Mouse (Mus musculus) heart, embryonic 13.5 days (tissue): ENCODE measurements around the gene Msantd1. TPM values are rescaled to one million over a fixed set of nuclear protein-coding genes. Genes with fewer than 3 reads are reported as not detected.
"Not testable (repeated sequence)": the region's sequence is repeated elsewhere in the genome, so short reads cannot be mapped to it uniquely, and the experiment has no call there.

Experiments
- ATAC-seq: fragments of 200-750 bp; cut with Nextera tagmentation; 2 replicates; pipeline ENCODE4 v1.8.0; 2017; ENCODE audit warnings: moderate TSS enrichment; ENCODE audit not compliant: insufficient number of reproducible peaks, low FRiP score, low TSS enrichment; ENCODE audit errors: extremely low read depth
- H3K27ac ChIP-seq: fragments of 300-500 bp; sonication (generic); replicated peaks from 2 replicates; pipeline ENCODE4 v1.5.1; 2015; ENCODE audit warnings: moderate library complexity, mild to moderate bottlenecking, inconsistent platforms
- H3K27me3 ChIP-seq: fragments of 300-500 bp; sonication (generic); replicated peaks from 2 replicates; pipeline ENCODE4 v1.6.1; 2015; ENCODE audit warnings: mild to moderate bottlenecking, inconsistent platforms
- H3K36me3 ChIP-seq: fragments of 300-500 bp; sonication (generic); 2 replicates; pipeline ENCODE4 v1.6.1; 2015; ENCODE audit warnings: mild to moderate bottlenecking, inconsistent platforms
- H3K4me1 ChIP-seq: fragments of 300-500 bp; sonication (generic); 2 replicates; pipeline ENCODE4 v1.6.1; 2015; ENCODE audit warnings: inconsistent platforms
- H3K4me2 ChIP-seq: fragments of 300-500 bp; sonication (generic); 2 replicates; pipeline ENCODE4 v1.6.1; 2015; ENCODE audit warnings: inconsistent platforms, mild to moderate bottlenecking, moderate library complexity
- H3K4me3 ChIP-seq: fragments of 300-500 bp; sonication (generic); 2 replicates; pipeline ENCODE4 v1.5.1; 2015; ENCODE audit warnings: moderate library complexity, mild to moderate bottlenecking, inconsistent platforms
- H3K9ac ChIP-seq: fragments of 300-500 bp; sonication (generic); 2 replicates; pipeline ENCODE4 v1.6.1; 2015; ENCODE audit warnings: inconsistent platforms, mild to moderate bottlenecking, moderate library complexity
- H3K9me3 ChIP-seq: fragments of 300-500 bp; sonication (generic); 2 replicates; pipeline ENCODE4 v1.6.1; 2016; ENCODE audit warnings: inconsistent platforms
- WGBS: fragments of 180-500 bp; shearing (Covaris S2); methylation state at CpG from one replicate; pipeline ENCODE4 v1.1.7; 2015; ENCODE audit warnings: mixed read lengths; 5-methylcytosine and 5-hydroxymethylcytosine counted together
- polyA plus RNA-seq: library from polyadenylated mRNA; unstranded; fragments of >200 nt; fragmentation: Nextera tagmentation; extraction: Ambion mirVana; gene quantifications from 2 replicates; pipeline ENCODE4 v1.2.1, GENCODE M21; 2015

Msantd1 gene
- 0.52 TPM in 1 of 2 replicates, not detected in the other for polyA plus RNA-seq

GRCm38 (mm10) chr5:34907910-34908725, at the start of gene Msantd1:
Msantd1 (plus strand) TSS chr5:34908012.
- no peaks in the 10 kb centered on the region for H3K27me3 ChIP-seq
- peaks cover 23% of the 10 kb centered on the region for H3K4me1 ChIP-seq
- ATAC-seq: no peak
- no peak within 1 kb of the TSS for H3K4me3 ChIP-seq
- no peak within 1 kb of the TSS for H3K4me2 ChIP-seq
- 87% methylated on average over 6 of the region's 6 CpGs for WGBS
- H3K9me3 ChIP-seq: no peaks in the 10 kb centered on the region
- H3K27ac ChIP-seq: peak within 1 kb of the TSS; percentile 30; the same call in 1 of the 2 replicates
- H3K36me3 ChIP-seq: peaks cover 84% of the 10 kb centered on the region
- peak within 1 kb of the TSS; percentile 1; the same call in 1 of the 2 replicates for H3K9ac ChIP-seq

DNA sequence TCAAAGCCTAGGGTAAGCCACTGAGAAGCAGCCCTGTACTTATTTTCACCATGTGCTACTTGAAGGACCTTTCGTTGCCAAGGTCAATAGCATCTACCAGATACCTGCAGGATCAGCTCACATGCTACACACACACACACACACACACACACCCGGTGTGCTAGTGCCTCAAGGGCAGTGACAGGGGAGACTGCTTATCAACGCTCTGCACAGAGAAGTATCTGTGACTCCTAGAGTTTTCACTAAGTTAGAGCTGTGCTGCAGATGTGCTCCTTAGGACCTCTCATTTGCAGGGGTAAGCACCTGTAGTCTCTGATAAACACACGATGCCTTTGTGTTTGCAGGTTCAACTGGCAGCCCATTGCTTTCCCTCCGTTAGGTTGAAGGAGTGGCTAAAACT, 42.4 kb upstream of the Msantd1 start:
- WGBS: 72% methylated on average over 5 of the region's 5 CpGs
- no peak overlapping the region for H3K9ac ChIP-seq
- H3K27me3 ChIP-seq: no peaks in the 10 kb centered on the region
- no peak for ATAC-seq
- H3K27ac ChIP-seq: no peak overlapping the region
- H3K4me1 ChIP-seq: peaks cover 4% of the 10 kb centered on the region; the same call in 1 of the 2 replicates
- no peak overlapping the region for H3K4me3 ChIP-seq
- no peak overlapping the region for H3K4me2 ChIP-seq
- H3K9me3 ChIP-seq: no peaks in the 10 kb centered on the region
- peaks cover 79% of the 10 kb centered on the region for H3K36me3 ChIP-seq

DNA sequence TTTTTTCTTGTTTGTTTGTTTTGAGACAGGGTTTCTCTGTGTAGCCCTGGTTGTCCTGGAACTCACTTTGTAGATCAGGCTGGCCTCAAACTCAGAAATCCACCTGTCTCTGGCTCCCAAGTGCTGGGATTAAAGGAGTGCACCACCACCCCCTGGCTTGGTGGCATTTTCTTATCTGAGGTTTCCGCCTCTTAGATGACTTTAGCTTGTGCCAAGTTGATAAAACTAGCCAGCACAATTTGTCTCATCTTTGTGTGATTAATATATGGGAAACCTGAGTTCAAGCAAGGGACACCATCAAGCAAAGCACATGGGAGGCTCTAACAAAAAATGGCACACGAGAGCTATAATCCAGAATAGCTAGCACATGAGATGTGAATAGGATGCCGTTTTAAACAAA, 27.5 kb upstream of the Msantd1 start:
- H3K4me3 ChIP-seq: not testable (repeated sequence)
- 86% methylated on average over 3 of the region's 3 CpGs for WGBS

GRCm38 (mm10) chr5:34881023-34881422, 26.8 kb upstream of the Msantd1 start:
- ATAC-seq: no peak
- 71% methylated on average over 3 of the region's 3 CpGs for WGBS
- Histone ChIP-seq H3K4me1 (no peaks in the 10 kb centered on the region), H3K9me3 (no peaks in the 10 kb centered on the region), H3K27ac (no peak overlapping the region), H3K36me3 (peaks cover 86% of the 10 kb centered on the region), H3K27me3 (no peaks in the 10 kb centered on the region), H3K9ac (no peak overlapping the region), H3K4me2 (no peak overlapping the region), H3K4me3 (no peak overlapping the region)

More for the DNA sequence above, 27.5 kb upstream of the Msantd1 start:
- not testable (repeated sequence) for H3K27ac ChIP-seq, ATAC-seq, H3K9ac ChIP-seq, H3K27me3 ChIP-seq, H3K9me3 ChIP-seq, H3K4me1 ChIP-seq, H3K4me2 ChIP-seq
- H3K36me3 ChIP-seq: peaks cover 89% of the 10 kb centered on the region

DNA sequence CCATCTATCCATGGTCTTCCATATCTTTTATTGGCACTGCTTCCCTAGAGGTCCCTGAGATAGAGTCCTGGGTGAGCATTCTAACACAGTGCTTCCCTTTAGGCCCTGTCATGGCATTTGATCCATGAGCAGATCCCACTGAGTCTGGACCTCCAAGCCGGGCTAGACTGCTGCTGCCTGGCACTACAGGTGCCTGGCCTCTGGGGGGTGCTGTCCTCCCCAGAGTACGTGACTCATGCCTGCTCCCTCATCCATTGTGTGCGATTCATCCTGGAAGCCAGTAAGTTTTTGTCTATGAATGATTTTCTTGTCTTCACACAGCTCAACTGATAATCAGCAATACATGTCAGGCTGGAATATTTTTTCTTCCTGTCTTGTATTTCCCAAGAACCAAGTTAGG, 22.6 kb upstream of the Msantd1 start:
- Histone ChIP-seq H3K9me3 (no peaks in the 10 kb centered on the region), H3K4me3 (no peak overlapping the region), H3K27me3 (no peaks in the 10 kb centered on the region), H3K4me1 (no peaks in the 10 kb centered on the region), H3K9ac (no peak overlapping the region), H3K4me2 (no peak overlapping the region), H3K27ac (no peak overlapping the region), H3K36me3 (peaks cover 84% of the 10 kb centered on the region)
- WGBS: 83% methylated on average over 3 of the region's 3 CpGs
- ATAC-seq: no peak

GRCm38 (mm10) chr5:34889252-34889651, 18.6 kb upstream of the Msantd1 start:
- Histone ChIP-seq H3K4me3 (no peak overlapping the region), H3K9me3 (no peaks in the 10 kb centered on the region), H3K9ac (no peak overlapping the region), H3K27ac (no peak overlapping the region), H3K4me1 (peaks cover 12% of the 10 kb centered on the region), H3K4me2 (no peak overlapping the region), H3K36me3 (peaks cover 92% of the 10 kb centered on the region), H3K27me3 (no peaks in the 10 kb centered on the region)
- WGBS: 62% methylated on average over 4 of the region's 4 CpGs
- ATAC-seq: no peak

DNA sequence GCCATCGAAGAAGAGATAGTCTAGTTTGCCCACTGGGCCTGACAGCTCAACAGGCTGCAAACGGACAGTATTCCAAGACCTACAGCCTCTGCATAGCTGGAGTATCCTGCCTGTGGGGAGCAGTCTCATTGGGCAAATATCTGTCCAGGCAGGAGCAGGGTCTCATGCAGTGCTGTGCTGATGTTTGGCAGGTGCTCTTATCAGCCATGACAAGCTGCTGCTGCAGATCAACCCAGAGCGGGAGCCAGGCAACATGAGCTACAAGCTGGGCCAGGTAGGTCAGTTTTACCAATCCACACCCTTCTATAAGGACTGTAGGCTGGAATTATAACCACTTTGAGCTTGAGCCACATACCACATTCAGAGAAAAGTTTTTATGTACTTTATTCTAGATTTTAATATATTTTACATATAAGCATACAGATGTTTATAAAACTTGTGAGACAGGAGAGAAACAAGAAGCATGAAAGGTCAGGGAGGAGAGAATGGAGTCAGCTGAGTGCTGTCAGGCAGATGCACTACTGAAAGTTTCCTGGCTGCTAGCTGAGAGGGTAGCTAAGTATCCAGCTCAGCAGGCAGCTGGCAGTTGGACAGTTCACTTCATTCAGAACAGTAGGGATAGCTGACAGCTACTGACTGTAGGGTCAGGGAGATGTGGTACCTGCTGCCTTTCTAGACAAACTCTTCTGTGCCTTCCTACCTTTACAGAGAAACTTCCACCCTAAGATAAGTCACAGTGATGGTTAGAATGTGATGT, 10.9 kb upstream of the Msantd1 start:
- Histone ChIP-seq H3K9me3 (no peaks in the 10 kb centered on the region), H3K4me1 (peaks cover 20% of the 10 kb centered on the region), H3K4me3 (no peak overlapping the region), H3K36me3 (peaks cover 94% of the 10 kb centered on the region), H3K27me3 (no peaks in the 10 kb centered on the region), H3K9ac (no peak overlapping the region), H3K4me2 (no peak overlapping the region), H3K27ac (no peak overlapping the region)
- WGBS: 44% methylated on average over 3 of the region's 3 CpGs
- no peak for ATAC-seq

DNA sequence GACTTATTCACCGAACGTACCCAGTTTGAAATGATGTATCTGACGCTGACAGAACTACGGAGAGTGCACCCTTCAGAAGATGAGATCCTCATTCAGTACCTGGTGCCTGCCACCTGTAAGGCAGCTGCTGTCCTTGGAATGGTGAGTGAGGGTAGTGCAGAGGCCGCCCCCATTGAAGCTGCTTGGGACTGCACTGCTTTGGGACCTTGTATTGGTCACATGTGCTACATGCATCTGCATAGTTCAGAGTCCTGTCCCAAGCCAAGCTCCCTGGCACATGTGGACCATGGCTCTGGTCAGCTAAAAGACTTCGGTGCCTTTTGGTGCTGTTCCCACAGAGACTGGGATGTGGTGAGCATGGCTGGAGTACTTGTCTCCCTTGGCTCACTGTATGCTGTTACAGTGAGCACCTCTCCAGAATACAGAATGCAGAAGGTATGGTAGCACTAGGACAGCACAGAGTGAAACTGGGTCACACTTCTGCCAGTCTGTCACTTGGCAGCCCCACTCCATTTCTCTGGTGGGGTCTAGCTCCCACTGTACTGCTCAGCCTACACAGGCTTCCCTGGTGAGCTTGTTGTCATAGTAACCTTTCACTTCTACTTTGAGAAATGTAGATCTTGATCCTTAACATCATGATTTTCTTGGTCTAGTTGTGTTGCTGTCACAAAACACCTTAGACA, 7.9 kb upstream of the Msantd1 start:
- 89% methylated on average over 6 of the region's 6 CpGs for WGBS
- H3K36me3 ChIP-seq: peaks cover 96% of the 10 kb centered on the region

DNA sequence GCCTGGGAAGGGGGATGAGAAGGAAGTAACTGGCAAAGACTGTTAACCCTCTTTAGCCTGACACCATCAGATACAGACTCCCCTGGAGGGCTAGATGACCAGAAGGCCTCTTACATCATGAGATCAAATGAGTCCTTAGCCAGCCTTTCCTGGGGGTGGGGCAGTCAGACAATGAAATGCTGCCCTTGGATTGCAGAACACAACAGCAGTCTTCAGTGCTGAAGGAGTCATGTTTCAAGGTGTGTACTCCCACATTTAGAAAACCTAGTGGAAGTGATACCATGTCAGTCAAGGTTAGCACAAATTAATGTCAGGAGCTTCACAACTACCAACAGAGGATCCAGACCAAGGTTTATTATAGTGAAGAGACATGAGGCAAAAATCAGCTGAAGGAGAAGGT, 5.4 kb upstream of the Msantd1 start:
- Histone ChIP-seq H3K27ac (0 out of 2 replicates have a peak overlapping the region, but pooled peaks have one; percentile 0), H3K4me2 (no peak overlapping the region), H3K4me3 (no peak overlapping the region), H3K27me3 (no peaks in the 10 kb centered on the region), H3K9me3 (no peaks in the 10 kb centered on the region), H3K9ac (no peak overlapping the region), H3K36me3 (peaks cover 97% of the 10 kb centered on the region), H3K4me1 (peaks cover 13% of the 10 kb centered on the region)
- ATAC-seq: no peak

More for the DNA sequence above, 7.9 kb upstream of the Msantd1 start:
- ATAC-seq: no peak
- no peak overlapping the region for H3K4me2 ChIP-seq
- H3K9me3 ChIP-seq: no peaks in the 10 kb centered on the region
- no peak overlapping the region for H3K4me3 ChIP-seq
- peaks cover 21% of the 10 kb centered on the region for H3K4me1 ChIP-seq
- H3K27me3 ChIP-seq: no peaks in the 10 kb centered on the region
- H3K27ac ChIP-seq: no peak overlapping the region
- no peak overlapping the region for H3K9ac ChIP-seq

DNA sequence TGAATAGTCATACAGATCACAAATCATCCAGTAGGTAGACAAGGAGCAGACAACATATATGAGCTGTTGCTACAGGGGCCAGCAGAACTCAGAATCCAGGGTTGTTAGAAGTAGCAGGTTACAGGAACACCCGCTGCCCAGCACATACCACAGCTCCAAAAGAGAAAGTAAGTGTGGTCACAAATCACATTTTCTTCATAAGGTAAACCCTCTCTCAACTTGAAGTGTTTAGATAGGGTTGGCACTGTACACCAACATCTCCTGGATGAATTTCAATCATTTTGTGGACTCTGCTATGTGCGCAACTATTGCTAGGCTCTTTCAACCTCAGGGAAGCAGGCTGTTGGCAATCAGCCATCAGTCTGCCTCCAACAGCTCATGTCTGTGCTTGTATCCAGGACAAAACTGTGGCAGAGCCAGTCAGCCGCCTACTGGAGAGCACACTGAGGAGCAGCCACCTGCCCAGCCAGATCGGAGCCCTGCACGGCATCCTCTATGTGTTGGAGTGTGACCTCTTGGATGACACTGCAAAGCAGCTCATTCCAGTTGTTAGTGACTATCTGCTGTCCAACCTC, 4.9 kb upstream of the Msantd1 start:
- peaks cover 97% of the 10 kb centered on the region for H3K36me3 ChIP-seq
- WGBS: 58% methylated on average over 5 of the region's 5 CpGs
- H3K4me1 ChIP-seq: peaks cover 14% of the 10 kb centered on the region
- ATAC-seq: no peak
- no peak overlapping the region for H3K9ac ChIP-seq
- H3K27me3 ChIP-seq: no peaks in the 10 kb centered on the region
- H3K27ac ChIP-seq: 0 out of 2 replicates have a peak overlapping the region, but pooled peaks have one; percentile 0
- no peaks in the 10 kb centered on the region for H3K9me3 ChIP-seq
- H3K4me2 ChIP-seq: no peak overlapping the region
- H3K4me3 ChIP-seq: no peak overlapping the region

- peaks cover 94% of the 10 kb centered on the region for H3K36me3 ChIP-seq
- no peak for ATAC-seq
- H3K9ac ChIP-seq: no peak overlapping the region
- peaks cover 28% of the 10 kb centered on the region for H3K4me1 ChIP-seq
- H3K27me3 ChIP-seq: no peaks in the 10 kb centered on the region
- H3K4me3 ChIP-seq: no peak overlapping the region
- H3K4me2 ChIP-seq: no peak overlapping the region
- H3K9me3 ChIP-seq: no peaks in the 10 kb centered on the region
- no peak overlapping the region for H3K27ac ChIP-seq
Measured at GRCm38 (mm10) chr5:34904412-34904811, 3.4 kb upstream of the Msantd1 start.
